Mouse (Mus musculus) ES-CJ7 (cell line): ENCODE measurements around the gene Pbp2.

Experiments used
- DNase-seq: peaks from one replicate; pipeline ENCODE4 v3.0.0; 2011; ENCODE audit warnings: low read depth, low spot score

Pbp2 gene

DNA sequence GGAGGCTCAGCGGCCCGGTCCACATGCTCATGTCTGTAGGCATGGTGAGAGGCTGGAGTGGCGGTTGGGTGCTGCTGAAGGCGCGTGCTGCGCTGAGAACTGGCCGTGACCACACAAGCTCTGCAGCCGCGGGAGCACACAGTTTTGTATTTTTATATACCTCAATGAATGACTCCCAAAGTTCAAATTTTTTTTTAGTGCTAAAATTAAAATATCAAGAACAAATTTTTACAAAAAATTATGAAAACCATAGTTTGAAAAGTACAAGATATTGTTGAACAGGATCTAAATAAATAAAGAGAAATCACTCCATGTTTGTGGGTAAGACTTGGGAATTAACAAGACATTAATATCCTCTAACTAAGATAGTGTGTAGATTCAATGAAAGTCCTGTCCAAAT, at the start of gene Pbp2:
Gene Pbp2, minus strand, starts transcription at position 101 of the 400 bp plus-strand sequence.
- no peak for DNase-seq

DNA sequence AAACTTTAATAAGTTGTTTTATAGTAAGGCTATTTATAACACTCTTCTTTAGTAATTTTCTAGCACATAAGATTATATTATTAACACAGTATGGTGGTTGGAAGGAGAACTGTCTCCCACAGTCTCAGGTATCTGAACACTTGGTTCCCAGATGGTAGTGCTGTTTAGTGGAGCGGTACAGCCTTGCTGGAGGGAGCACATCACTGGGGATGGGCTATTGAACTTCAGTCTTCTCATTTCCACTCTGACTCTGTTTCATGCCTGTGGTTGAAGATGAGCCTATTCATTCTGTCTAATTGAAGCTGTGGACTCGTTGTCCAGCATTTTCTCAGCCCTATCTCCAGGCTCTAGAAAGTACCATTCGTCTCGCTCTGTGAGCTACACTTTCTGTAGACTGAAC, 44.7 kb upstream of the Pbp2 start:
- DNase-seq: no peak

- no peak for DNase-seq
Observed at GRCm38 (mm10) chr6:135352537-135352936, 42.3 kb upstream of the Pbp2 start.

DNA sequence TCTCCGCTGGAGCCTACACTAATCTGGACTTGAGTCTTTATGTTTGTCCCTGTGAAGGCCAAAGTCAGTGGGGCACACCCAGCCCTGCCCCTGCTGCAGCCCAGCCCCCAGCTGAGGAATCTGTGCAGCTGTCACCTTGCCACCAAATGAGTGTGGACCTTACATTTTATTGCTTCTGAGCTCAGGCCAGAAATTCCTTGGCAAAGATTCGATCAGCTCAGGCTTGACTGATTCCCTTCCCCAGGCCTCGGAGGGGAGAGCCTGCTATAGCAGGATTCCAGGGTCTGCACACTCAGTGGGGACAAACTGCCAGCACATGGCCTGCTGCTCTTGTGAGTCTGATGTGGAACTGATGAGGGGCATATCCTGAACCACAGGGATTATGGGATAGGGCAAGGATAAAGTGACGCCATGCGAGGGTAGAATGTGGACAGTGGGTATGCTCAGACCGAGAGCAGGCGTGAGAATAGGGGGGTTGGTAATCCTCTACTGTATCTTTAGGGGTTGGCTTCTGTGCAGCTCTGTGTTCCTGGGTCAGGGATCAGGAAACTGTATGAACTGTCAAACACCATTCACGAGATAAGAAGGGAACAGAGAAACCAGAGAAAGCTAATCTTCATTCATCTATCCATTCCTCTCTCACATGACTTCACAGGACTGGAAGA, 41.6 kb upstream of the Pbp2 start:
- DNase-seq: no peak

DNA sequence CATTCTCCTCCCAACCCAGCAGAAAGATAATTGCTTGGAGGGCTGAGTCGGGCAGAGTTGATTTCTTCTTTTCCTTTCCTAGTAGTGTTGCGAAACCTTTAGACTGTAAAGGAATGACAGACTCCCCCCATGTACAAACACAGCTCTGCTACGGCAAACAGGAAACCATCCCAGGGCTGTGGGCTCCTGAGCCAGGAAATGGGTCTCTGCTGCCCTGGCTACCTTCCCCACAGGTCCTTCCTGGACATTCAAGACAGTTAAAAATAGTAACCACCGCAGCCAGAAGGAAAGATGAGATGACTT, 30.8 kb upstream of the Pbp2 start:
- no peak for DNase-seq

GRCm38 (mm10) chr6:135340355-135341075, 30.3 kb upstream of the Pbp2 start:
- no peak for DNase-seq

DNA sequence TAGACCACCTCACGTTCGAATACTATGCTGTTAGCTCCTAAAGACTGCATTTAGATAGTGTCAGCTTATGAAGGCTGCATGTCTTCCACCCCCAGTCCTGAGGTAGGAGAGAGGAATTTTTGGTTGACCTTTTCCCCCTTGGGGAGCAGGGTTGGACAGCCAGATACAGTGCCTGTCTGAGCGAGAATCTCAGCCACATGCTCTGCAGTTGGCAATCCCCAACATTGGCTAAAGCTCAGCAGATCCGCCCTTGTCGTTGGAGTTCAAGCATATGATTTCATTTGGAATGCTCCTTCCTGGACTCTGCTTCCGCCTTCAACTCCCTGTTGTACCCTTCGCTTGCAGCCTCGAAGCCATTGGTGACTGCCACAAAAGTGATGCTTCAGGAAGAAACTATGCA, 26.2 kb upstream of the Pbp2 start:
- no peak for DNase-seq

DNA sequence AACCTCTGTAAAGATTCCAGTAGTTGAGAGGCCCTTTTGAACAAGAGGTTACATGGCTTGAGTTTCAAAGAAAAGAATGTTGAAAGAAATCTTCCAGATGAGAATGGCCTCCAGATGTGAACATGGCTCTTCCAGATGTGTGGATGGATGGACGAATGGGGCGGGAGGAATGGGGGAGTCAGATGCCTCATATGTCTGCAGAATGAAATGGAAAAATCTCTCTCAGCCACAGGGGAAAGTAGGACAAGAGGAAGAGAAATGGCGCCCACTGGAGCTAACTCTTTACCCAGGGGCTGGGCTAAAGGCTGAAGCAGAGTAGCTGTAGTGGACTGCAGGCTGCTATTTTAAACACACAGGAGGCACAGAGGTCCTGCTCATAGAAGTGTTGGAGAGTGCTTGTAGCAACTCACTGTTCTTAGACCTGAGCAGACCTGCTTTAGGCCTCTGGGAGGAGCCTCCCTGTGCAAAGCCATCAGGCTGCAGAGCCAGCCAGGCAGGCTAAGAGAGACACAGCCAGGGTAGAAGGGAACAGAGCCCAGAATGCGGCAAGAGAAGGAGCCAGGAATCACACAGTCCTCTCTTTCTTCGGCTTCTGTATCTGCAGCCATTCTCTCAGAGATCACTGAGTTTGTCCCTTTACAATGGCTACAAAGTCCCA, 23.9 kb upstream of the Pbp2 start:
- DNase-seq: no peak

DNA sequence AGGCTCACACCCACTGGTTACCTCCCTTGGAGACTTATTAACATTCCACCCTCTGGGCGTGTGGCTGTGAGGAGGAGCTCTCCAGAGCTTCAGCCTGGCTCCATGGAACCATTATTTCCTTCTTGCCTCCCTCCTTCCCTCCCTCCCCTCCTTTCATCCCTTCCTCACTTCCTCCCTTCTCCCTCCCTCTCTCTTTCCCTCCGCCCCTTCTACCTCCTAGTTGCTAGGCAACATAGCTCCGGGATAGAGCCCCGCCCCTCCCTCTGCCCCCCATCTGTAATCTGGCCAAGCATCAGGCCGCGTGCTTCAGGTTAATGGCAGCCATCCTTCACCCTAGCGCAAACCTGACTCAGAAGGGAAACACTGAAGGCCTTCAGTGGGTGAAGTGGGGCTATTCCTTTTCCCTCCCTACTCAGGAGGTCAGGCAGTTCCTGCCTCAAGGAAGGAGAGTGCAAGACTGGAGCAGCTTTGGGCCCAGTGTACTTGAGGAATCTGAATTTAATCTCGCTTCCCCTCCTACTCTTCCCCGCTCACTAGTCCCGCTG, 22.6 kb upstream of the Pbp2 start:
- DNase-seq: peak; percentile 76

- no peak for DNase-seq
Observed at GRCm38 (mm10) chr6:135331916-135332315, 21.7 kb upstream of the Pbp2 start.

DNA sequence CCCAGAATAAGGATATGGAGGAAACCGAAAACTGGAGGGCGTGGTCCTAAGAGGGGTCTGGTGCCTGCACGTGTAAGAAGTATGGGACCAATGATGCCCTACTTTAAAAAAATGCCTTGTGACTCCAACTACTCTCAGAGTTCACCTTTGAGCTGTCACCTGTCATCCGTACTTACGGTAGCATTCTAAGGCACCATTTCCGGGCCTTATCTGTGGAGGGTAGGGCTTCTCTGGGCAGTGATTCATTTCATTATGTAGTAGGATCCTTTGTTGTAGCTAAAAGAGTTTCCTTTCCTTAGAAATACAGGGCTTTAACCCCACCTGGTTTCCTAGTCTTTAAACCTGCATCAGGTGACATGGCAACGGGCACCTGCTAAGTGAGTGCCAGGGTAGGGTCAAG, 16.6 kb upstream of the Pbp2 start:
- no peak for DNase-seq

DNA sequence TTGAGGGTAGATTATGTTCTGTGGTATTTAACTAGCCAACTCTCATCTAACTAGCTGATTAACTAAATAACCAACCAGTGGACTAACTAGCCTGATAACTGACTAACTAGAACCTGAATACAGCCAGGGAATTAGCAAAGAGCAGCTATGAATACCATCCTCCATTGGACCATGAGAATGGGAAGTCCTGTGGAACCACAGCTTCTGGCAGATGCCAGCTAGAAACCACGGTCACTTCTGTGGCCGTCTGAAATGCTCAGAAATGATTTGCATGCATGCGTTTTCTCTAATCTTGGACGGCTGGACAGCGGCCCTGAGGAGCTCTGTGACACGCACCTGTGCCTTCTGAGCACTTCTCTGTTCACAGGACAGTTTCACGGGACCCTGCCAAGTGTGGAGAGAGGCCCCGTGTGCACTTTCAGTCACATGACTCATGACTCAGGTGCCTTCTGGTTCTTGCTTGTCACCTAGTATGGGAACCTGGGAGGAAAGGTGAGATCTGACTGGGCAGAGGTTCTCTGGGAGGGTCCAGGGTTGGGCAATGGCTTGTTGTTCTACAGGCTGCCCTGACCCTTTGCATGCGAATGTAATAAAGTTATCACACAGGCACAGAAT, 14.6 kb upstream of the Pbp2 start:
- no peak for DNase-seq

DNA sequence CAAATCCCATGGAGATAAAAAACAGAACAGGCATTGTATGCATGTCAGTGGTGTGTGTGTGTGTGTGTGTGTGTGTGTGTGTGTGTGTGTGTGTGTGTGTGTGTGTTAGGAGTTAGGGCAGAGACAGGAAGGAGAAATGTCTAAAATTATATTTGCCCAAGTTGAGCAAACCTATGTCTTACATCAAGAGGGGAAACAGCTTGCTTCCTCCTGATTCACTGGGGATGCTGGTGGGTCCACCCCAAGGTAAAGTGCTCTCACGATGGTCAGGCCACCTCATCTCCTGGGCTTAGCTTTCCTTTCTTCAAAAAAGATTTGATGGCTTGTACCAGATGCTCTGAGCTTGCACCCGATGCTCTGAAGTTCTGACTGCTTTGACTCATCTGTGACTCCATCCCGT, 13.9 kb upstream of the Pbp2 start:
- DNase-seq: no peak

GRCm38 (mm10) chr6:135323311-135323982, 13.2 kb upstream of the Pbp2 start:
- DNase-seq: peak; percentile 34

- peak; percentile 72 for DNase-seq
Observed at GRCm38 (mm10) chr6:135322749-135323148, 12.5 kb upstream of the Pbp2 start.

DNA sequence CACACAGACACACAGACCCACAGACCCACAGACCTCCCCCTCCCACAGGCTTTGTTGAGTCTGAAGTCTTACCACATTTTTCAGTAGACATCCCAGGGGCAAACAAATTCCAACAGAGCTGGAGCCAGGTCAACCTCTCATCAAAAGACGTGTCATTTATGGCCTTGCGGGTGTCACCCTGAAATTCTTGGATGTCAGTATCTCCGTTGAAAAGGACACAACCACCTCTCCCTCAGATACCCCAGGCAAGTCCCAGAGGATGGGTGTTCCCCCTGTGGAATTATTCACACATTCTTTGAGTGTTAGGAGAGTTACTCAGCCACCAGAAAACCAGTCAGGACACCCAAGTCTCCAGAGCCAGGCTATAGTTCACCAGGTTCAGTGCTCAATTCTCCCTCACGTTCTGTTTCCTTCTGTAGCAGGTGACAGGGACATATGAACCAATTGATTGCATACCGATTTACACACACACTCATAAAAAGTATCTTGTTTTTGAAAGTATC, 9.3 kb upstream of the Pbp2 start:
- DNase-seq: no peak

GRCm38 (mm10) chr6:135316141-135316540, 5.9 kb upstream of the Pbp2 start:
- no peak for DNase-seq

- peak; percentile 56 for DNase-seq
Observed at GRCm38 (mm10) chr6:135313981-135314380, 3.8 kb upstream of the Pbp2 start.

DNA sequence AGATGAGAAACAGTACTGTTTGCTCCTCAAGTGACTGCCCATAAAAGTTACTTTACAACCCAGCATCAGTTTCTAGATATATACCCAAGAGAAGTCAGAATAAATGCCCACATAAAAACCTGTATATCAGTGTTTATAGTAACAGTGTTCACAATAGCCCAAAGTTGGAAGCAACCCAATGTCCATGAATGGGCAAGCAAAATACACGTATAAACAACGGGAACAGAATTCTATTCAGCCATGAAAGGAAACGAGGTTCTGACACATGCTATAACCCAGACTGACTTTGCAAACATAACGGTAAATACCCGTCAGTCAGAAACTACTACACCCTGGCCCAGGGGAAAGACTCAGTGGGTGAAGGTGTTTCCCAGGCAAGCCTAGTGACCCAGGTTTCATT, 1.8 kb upstream of the Pbp2 start:
- DNase-seq: no peak

GRCm38 (mm10) chr6:135304576-135305260, 5.5 kb downstream of the Pbp2 start:
- no peak for DNase-seq
